Mouse (Mus musculus) embryonic facial prominence, embryonic 12.5 days (tissue): ENCODE measurements around the gene Rac3. TPM values are rescaled to one million over a fixed set of nuclear protein-coding genes. Genes with fewer than 3 reads are reported as not detected.

Experiments used
- ATAC-seq: fragments of 200-750 bp; cut with Nextera tagmentation; 2 replicates; pipeline ENCODE4 v1.8.0; 2017; ENCODE audit not compliant: insufficient number of reproducible peaks, insufficient read depth, low FRiP score, low TSS enrichment
- H3K27ac ChIP-seq: fragments of 300-500 bp; sonication (generic); 2 replicates; pipeline ENCODE4 v1.5.1; 2016; ENCODE audit warnings: mild to moderate bottlenecking
- H3K27me3 ChIP-seq: fragments of 300-500 bp; sonication (generic); 2 replicates; pipeline ENCODE4 v1.6.1; 2016; ENCODE audit warnings: mild to moderate bottlenecking, moderate library complexity
- H3K36me3 ChIP-seq: fragments of 300-500 bp; sonication (generic); 2 replicates; pipeline ENCODE4 v1.6.1; 2016; ENCODE audit warnings: mild to moderate bottlenecking
- H3K4me1 ChIP-seq: fragments of 300-500 bp; sonication (generic); 2 replicates; pipeline ENCODE4 v1.6.1; 2016
- H3K4me2 ChIP-seq: fragments of 300-500 bp; sonication (generic); replicated peaks from 2 replicates; pipeline ENCODE4 v1.6.1; 2016; ENCODE audit warnings: mild to moderate bottlenecking, moderate library complexity
- H3K4me3 ChIP-seq: fragments of 300-500 bp; sonication (generic); 2 replicates; pipeline ENCODE4 v1.5.1; 2016; ENCODE audit warnings: mild to moderate bottlenecking
- H3K9ac ChIP-seq: fragments of 300-500 bp; sonication (generic); 2 replicates; pipeline ENCODE4 v1.6.1; 2016; ENCODE audit warnings: mild to moderate bottlenecking, moderate library complexity
- H3K9me3 ChIP-seq: fragments of 300-500 bp; sonication (generic); 2 replicates; pipeline ENCODE4 v1.6.1; 2016; ENCODE audit warnings: mild to moderate bottlenecking, moderate library complexity
- WGBS: fragments of 180-500 bp; shearing (Covaris S2); methylation state at CpG from one replicate; pipeline ENCODE4 v1.1.7; 2016; 5-methylcytosine and 5-hydroxymethylcytosine counted together
- polyA plus RNA-seq: library from polyadenylated mRNA; unstranded; fragments of >200 nt; fragmentation: Nextera tagmentation; extraction: Ambion mirVana; gene quantifications from 2 replicates; pipeline ENCODE4 v1.2.1, GENCODE M21; 2016

The Rac3 gene
- polyA plus RNA-seq, 1 experiment from 2014 or later = 59.7 TPM

DNA sequence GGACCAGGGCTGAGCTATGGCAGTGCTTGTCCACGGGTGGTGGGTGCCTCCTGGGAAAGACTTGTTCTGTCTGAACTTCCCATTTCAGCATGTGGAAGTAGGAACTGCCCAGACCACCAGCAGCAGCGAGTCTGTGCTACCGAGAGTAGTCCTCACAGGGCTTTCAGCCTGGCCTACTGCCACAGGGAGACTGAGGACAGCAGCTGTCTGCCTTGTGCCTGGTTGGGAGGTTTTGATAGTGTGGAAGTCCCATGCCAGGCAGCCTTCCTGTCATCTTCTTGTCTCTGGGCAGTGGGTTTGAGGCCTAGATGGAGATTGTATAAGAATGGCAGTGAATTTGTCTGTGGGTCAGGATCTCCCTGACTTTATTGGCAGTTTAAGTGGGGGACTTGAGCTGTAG lies 31.9 kb upstream of the Rac3 start:
- Histone ChIP-seq H3K9me3 (no peaks in the 10 kb centered on the region), H3K4me1 (no peaks in the 10 kb centered on the region; the same call in 1 of the 2 replicates), H3K4me2 (no peak overlapping the region), H3K4me3 (no peak overlapping the region), H3K9ac (no peak overlapping the region), H3K36me3 (peaks cover 52% of the 10 kb centered on the region), H3K27ac (no peak overlapping the region), H3K27me3 (no peaks in the 10 kb centered on the region)
- 87% methylated on average over 3 of the region's 3 CpGs for WGBS
- ATAC-seq = no peak

DNA sequence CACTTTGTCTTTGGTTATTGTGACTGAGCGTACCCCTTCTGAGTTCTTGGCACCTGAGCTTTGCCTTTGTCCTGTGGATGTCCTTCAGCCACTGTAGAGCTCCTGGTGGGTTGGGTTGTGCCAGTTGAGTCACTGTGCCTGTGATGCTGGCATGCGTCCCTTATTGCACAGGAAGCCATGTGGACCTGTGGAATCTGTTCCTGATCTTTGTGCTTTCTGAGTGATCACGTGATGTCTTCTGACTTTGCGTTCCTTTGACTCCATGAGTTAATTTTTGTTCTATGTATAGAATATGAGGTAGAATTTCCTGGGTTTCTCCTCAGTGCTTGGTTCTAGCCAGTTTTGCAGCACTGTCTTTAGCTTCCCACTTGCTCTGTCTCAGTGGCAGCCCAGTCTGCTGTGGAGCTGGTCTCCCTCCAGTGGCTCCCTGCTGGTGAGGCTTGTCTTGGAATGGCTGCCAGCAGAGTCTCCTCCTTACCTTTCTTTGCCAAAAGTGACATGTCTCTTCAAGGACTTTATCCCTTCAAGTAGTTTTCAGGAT lies 28.7 kb upstream of the Rac3 start:
- Histone ChIP-seq H3K36me3 (peaks cover 60% of the 10 kb centered on the region), H3K9ac (no peak overlapping the region), H3K4me1 (peaks cover 13% of the 10 kb centered on the region), H3K27me3 (no peaks in the 10 kb centered on the region), H3K4me3 (no peak overlapping the region), H3K4me2 (no peak overlapping the region), H3K27ac (no peak overlapping the region), H3K9me3 (no peaks in the 10 kb centered on the region)
- WGBS = 90% methylated on average over 4 of the region's 4 CpGs
- no peak for ATAC-seq

DNA sequence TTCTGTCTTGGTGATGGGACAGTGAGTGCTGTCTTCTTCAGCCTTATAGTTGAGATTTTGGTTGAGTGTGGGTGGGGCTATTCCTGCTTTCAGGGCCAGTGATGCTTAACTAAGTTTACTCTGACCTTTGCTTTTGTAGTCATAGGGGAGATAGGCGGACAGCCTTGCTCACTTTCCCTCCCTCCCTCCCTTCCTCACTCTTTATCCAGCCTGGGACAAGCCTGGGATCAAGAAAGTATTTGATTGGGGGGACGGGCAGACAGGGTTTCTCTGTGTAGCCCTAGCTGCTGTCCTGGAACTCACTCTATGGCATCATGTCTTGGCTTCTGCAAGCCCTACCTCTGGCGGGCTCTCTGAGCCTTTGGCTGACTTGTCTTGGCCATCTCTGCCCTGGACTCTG lies 27.8 kb upstream of the Rac3 start:
- H3K27me3 ChIP-seq = no peaks in the 10 kb centered on the region
- no peak overlapping the region for H3K4me3 ChIP-seq
- H3K9me3 ChIP-seq = no peaks in the 10 kb centered on the region
- WGBS = 71% methylated on average over 3 of the region's 3 CpGs
- no peak overlapping the region for H3K9ac ChIP-seq
- no peak for ATAC-seq
- H3K4me2 ChIP-seq = no peak overlapping the region
- H3K27ac ChIP-seq = no peak overlapping the region
- H3K36me3 ChIP-seq = peaks cover 51% of the 10 kb centered on the region
- H3K4me1 ChIP-seq = peaks cover 17% of the 10 kb centered on the region

DNA sequence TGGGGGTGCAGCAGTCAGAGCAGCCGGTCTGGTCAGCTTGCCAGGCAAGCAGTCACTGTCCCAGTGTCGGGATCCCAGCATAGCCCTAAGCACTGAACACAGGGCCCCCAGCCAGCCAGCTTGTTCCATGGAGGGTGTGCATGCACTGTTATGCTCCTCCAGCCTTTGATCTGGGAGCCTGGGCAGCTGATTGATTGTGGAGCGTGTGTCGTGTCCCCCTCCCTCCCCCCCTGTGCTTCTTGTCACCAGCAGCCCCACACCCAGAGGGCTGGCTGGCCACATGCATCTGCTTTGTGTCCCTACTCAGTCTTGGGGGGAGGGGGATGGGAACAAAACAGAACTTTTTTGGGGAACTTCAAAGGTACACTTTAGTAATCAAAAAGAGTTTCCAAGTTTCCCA lies 26.1 kb upstream of the Rac3 start:
- 18% methylated on average over 4 of the region's 4 CpGs for WGBS
- no peak for ATAC-seq
- no peaks in the 10 kb centered on the region for H3K27me3 ChIP-seq
- H3K4me3 ChIP-seq = no peak overlapping the region
- H3K9me3 ChIP-seq = no peaks in the 10 kb centered on the region
- no peak overlapping the region for H3K4me2 ChIP-seq
- H3K36me3 ChIP-seq = peaks cover 46% of the 10 kb centered on the region
- peak overlapping the region; percentile 68; the same call in 1 of the 2 replicates for H3K27ac ChIP-seq
- H3K4me1 ChIP-seq = peaks cover 17% of the 10 kb centered on the region
- H3K9ac ChIP-seq = no peak overlapping the region

DNA sequence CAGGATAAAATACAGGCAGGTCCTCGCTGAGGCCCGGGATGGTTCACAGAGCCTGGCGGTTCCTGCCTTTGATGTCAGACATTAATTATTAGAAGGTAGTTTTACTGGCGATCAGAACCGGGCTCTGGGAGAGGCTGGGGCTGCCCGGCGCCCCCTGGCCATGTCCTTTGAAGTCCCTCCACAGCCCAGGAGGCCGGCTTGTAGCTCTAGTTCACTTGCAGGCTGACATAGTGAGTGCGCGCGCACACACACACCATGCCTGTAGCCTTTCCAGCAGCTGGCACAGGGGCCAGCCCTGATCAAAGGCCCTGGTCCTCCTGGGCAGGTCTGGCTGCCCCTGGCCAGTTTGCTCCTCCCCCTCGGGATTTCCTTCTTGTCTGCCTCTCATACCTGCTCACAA lies 25.6 kb upstream of the Rac3 start:
- WGBS = 35% methylated on average over 12 of the region's 12 CpGs
- peaks cover 42% of the 10 kb centered on the region for H3K36me3 ChIP-seq
- no peak overlapping the region for H3K4me2 ChIP-seq

DNA sequence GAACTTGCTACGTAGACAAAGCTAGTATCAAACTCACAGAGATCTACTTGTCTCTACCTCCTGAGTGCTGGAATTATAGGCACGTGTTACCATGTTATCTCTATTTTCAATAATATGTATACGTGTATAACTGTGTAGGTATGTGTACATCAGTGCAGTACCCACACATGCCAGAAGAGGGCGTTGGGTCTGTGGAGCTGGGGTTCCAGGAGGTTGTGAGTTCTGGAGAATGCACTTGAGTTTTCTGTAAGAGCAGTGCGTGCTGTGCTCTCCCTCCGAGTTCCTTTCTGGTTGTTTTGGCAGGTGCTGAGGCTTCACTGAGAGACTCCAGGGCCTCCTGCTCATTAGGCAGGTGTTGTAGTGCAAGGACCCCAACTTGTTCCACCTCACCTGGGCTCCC lies 24.7 kb upstream of the Rac3 start:
- 95% methylated on average over 6 of the region's 6 CpGs for WGBS
- no peak overlapping the region for H3K27ac ChIP-seq

More for the DNA sequence above, 25.6 kb upstream of the Rac3 start:
- Histone ChIP-seq H3K27ac (peak overlapping the region; percentile 68), H3K27me3 (no peaks in the 10 kb centered on the region), H3K9ac (no peak overlapping the region; the same call in 1 of the 2 replicates), H3K4me3 (no peak overlapping the region), H3K4me1 (peaks cover 17% of the 10 kb centered on the region), H3K9me3 (no peaks in the 10 kb centered on the region)
- ATAC-seq = no peak

DNA sequence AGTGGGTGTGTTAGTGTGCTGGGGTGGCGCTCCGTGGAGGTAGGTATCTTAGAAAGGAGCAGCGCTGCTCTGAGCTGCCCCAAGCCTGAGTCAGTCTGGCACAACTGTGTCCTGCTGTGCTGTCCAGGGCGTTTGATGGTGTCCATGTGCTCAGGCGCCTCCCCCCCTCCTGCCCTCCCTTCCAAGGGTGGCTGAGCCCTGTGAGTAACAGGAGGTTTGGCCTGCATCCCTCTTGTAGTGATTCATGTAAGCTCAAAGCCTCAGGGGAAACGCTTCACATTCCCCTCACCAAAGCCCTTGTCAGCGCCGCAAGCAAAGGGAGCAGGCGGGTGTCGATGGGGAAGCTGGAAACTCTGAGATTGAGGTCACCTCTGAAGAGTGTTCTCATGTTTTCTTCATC lies 23.5 kb upstream of the Rac3 start:
- H3K9me3 ChIP-seq = no peaks in the 10 kb centered on the region
- peaks cover 53% of the 10 kb centered on the region for H3K36me3 ChIP-seq
- peaks cover 17% of the 10 kb centered on the region for H3K4me1 ChIP-seq
- no peak overlapping the region for H3K4me2 ChIP-seq
- 63% methylated on average over 10 of the region's 10 CpGs for WGBS
- no peak overlapping the region for H3K4me3 ChIP-seq
- H3K9ac ChIP-seq = peak overlapping the region; percentile 4; the same call in 1 of the 2 replicates
- H3K27ac ChIP-seq = no peak overlapping the region; the same call in 1 of the 2 replicates
- ATAC-seq = no peak
- no peaks in the 10 kb centered on the region for H3K27me3 ChIP-seq

More for the DNA sequence above, 24.7 kb upstream of the Rac3 start:
- Histone ChIP-seq H3K9ac (no peak overlapping the region), H3K36me3 (peaks cover 46% of the 10 kb centered on the region), H3K27me3 (no peaks in the 10 kb centered on the region), H3K9me3 (no peaks in the 10 kb centered on the region), H3K4me2 (no peak overlapping the region), H3K4me3 (no peak overlapping the region), H3K4me1 (peaks cover 17% of the 10 kb centered on the region)
- ATAC-seq = no peak

DNA sequence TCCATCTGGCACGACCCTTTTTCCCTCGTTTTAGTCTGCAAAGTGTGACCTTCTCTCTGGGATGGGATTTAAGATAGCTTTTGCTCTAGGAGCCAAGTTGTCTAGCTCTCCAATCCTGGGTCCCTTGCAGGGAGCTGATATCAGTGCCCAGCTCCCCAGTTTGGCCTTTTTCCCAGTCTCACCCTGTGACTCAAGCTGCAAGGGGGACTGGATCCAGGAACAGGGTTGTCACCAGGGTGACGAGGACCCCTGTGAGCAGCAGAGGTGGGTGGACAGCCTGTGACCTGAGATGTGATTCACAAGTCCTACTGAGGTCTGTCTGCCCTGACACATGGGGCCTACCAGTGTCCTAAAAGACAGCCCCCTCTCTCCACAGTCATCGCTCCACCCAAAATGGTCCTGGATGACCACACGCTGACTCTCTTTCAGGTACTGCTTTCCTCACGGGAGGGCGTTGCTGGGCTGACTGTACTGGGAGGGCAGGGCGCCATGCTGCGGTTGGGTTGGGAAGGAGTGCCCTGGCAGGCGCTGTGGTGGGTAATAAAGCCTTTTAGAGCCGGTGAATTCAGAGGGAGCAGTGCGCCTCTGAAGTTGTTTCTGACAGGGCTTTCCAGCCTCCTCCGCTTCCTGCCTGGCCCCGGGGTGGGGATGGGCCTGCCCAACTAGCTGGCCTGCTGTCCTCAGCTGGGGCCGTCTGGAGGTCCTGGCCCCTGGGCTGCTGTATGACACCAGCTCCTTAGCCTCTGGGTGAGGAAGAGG lies 17.4 kb upstream of the Rac3 start:
- peak overlapping the region; percentile 70 for H3K27ac ChIP-seq
- no peaks in the 10 kb centered on the region for H3K27me3 ChIP-seq
- H3K4me3 ChIP-seq = no peak overlapping the region
- ATAC-seq = no peak
- H3K9ac ChIP-seq = peak overlapping the region; percentile 31; the same call in 1 of the 2 replicates
- peaks cover 29% of the 10 kb centered on the region for H3K36me3 ChIP-seq
- no peaks in the 10 kb centered on the region for H3K9me3 ChIP-seq
- WGBS = 25% methylated on average over 15 of the region's 15 CpGs
- H3K4me1 ChIP-seq = peaks cover 48% of the 10 kb centered on the region
- H3K4me2 ChIP-seq = 0 out of 2 replicates have a peak overlapping the region, but pooled peaks have one; percentile 0

DNA sequence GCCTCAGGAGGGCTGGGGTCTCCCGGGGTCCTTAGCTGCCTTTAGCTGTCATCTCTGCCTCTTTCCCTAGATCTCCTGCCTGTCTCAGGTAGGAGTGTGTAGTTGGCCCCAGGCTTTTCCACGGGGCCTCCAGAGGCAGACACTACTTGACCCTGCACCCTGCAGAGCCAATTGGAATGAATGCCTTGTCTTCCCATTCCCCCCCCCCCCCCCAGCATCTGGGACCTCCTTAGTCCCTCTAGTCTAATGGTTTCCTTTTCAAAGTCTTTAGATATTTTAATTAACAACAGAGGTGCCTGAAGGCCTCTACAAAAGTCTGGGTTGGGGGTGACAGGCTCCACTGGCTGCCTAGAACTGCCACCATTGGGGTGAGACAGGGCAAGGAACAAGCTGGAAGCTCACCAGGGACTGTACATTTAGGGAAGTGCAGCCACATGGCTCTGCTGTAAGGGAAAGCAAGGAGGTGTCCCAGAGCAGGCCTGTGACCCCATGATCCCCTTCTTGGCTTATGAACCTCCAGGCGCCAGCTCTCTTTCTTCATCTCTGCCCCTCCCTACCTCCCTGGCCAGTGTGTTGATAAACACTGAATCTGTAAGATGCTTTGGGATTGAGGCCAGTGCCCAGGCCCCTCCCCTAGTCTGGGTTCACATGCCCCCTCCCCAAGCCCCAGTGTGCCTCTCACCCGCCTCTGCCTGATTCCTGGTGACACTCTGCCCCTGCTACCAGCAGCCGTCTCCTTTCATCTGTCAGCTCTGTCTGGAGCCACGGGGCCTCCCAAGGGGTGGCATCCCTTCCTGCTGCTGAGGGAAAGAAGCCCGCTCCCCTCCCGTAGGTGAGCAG lies 16.6 kb upstream of the Rac3 start:
- Histone ChIP-seq H3K4me2 (0 out of 2 replicates have a peak overlapping the region, but pooled peaks have one; percentile 0), H3K36me3 (peaks cover 29% of the 10 kb centered on the region), H3K9me3 (no peaks in the 10 kb centered on the region), H3K4me1 (peaks cover 48% of the 10 kb centered on the region), H3K27ac (peak overlapping the region; percentile 70), H3K27me3 (no peaks in the 10 kb centered on the region), H3K9ac (peak overlapping the region; percentile 31; the same call in 1 of the 2 replicates), H3K4me3 (no peak overlapping the region)
- ATAC-seq = peak; percentile 48; the same call in 1 of the 2 replicates
- WGBS = 15% methylated on average over 8 of the region's 8 CpGs

DNA sequence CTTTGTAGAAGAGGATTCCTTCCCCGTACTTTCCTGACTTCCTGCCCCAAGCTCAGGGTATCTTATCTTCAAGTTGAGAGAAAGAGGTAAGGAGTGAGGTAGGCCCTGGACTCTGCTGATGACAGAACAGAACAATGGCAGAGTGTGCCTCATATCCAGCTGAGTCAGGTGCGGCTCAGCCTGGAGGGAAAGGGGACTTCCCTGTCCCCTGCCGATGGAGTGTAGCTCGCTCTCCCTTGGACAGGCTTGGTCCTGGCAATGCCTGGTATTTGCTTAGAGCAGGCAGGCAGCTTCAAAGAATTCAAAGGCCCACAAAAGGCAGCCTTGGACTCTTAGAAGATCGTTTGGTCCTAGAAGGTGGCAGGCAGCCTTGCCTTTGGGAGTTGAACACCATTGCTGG lies 15.2 kb upstream of the Rac3 start:
- peaks cover 48% of the 10 kb centered on the region for H3K4me1 ChIP-seq
- H3K9me3 ChIP-seq = no peaks in the 10 kb centered on the region
- peaks cover 38% of the 10 kb centered on the region for H3K36me3 ChIP-seq
- peak overlapping the region; percentile 25; the same call in 1 of the 2 replicates for H3K27ac ChIP-seq
- ATAC-seq = no peak
- H3K9ac ChIP-seq = no peak overlapping the region
- 69% methylated on average over 5 of the region's 5 CpGs for WGBS
- H3K4me3 ChIP-seq = no peak overlapping the region
- no peak overlapping the region for H3K4me2 ChIP-seq
- H3K27me3 ChIP-seq = no peaks in the 10 kb centered on the region

DNA sequence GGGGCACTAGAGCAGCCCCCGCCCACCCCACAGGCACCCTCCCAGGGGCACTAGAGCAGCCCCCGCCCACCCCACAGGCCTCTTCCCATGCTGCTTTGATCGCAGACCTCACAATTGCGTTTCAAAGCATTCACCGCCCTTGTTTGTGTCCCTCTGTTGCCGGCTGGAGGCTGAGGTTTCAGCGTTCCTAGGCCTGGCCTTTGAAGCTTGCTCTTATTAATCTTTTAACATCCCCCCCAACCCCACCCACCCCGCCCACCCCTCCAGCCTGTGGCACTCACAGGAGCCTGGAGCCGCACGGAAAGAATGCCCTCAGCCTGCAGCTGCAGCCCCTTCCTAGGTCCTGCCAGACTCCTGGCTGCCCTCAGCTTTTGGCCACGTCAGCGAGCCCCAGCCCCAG lies 14.0 kb upstream of the Rac3 start:
- Histone ChIP-seq H3K27me3 (no peaks in the 10 kb centered on the region), H3K36me3 (peaks cover 29% of the 10 kb centered on the region), H3K4me3 (no peak overlapping the region), H3K9ac (no peak overlapping the region; the same call in 1 of the 2 replicates), H3K4me2 (peak overlapping the region; percentile 23), H3K27ac (peak overlapping the region; percentile 87), H3K4me1 (peaks cover 52% of the 10 kb centered on the region), H3K9me3 (no peaks in the 10 kb centered on the region)
- no peak for ATAC-seq
- WGBS = 5% methylated on average over 9 of the region's 12 CpGs
